Mouse (Mus musculus): ENCODE results near the gene Vmn1r188.
"Not testable (repeated sequence)": the region's sequence is repeated elsewhere in the genome, so short reads cannot be mapped to it uniquely, and the experiment has no call there.

Gene Vmn1r188

GRCm38 (mm10) chr13:22084140-22084539, at the start of gene Vmn1r188:
Vmn1r188 (plus strand) TSS chr13:22084440.
- not testable (repeated sequence) for DNase-seq (ENCODE audit: low read depth, low spot score)

GRCm38 (mm10) chr13:22034443-22035266, 49.6 kb upstream of the Vmn1r188 start:
- DNase-seq (ENCODE audit: low read depth, low spot score) = no peak

DNA sequence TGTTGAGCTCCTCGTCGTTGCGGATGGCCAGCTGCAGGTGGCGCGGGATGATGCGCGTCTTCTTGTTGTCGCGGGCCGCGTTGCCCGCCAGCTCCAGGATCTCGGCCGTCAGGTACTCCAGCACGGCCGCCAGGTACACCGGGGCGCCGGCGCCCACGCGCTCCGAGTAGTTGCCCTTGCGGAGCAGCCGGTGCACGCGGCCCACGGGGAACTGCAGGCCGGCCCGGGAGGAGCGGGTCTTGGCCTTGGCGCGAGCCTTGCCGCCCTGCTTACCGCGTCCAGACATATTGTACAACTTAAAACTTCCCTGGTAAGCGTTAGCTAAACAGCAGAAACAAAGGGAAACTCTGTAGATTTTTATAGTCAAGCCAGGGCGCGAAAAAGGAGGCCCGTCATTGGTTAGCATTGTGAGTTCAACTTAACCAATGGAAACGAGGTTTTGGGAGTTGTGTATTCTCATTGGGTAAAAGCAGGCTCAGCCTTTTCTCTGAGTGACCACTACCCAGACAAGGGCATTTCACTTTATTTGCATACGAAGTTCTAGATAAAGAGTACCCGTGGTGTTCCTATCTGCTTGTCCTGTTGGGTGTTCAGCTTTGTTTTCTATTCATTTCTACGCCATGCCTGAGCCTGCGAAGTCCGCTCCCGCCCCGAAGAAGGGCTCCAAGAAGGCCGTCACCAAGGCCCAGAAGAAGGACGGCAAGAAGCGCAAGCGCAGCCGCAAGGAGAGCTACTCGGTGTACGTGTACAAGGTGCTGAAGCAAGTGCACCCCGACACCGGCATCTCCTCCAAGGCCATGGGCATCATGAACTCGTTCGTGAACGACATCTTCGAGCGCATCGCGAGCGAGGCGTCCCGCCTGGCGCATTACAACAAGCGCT, 48.7 kb upstream of the Vmn1r188 start, which contains the start of the genes Hist1h2ah and Hist1h2bk:
Hist1h2ah (minus strand) TSS at position 302 of the 882 bp plus-strand sequence.
Hist1h2bk (plus strand) TSS at position 604 of the 882 bp plus-strand sequence.
- peak; percentile 95 for DNase-seq (ENCODE audit: low read depth, low spot score)

DNA sequence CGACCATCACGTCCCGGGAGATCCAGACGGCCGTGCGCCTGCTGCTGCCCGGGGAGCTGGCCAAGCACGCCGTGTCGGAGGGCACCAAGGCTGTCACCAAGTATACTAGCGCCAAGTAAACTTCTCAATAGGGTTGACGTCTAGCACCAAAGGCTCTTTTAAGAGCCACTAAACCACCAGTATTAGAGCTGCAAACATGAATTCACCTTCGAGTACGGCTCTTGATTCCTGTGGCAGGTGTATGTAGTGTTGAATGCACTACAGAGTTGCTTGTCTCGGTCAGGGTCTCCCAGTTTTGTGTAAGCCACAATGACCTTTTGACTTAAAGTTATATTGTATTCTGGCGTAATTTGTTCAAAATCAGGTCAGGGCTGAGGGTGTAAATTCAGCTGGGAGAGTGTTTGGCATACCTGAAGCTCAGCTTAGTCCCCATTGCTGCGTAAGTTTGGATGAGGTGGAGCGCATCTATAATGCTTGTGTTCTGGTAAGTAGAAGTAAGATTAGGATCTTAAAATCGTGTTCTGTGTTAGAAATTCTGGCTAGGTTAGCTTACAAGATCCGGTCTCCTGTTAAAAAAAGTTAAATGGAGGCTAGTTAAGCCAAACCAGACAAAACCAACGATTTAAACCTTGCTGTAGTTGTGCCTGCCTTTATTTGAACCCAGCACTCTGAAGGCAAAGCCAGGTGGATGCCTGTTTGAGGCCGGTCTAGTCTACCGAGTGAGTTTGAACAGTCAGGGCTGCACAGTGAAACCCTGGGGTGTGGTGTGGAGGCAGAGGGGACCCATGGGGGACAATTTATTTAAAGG, 47.9 kb upstream of the Vmn1r188 start:
- DNase-seq (ENCODE audit: low read depth, low spot score) = no peak

- no peak for DNase-seq (ENCODE audit: low read depth, low spot score)
Observed at GRCm38 (mm10) chr13:22036986-22037385, 47.3 kb upstream of the Vmn1r188 start.

- no peak for DNase-seq (ENCODE audit: low read depth, low spot score)
Observed at GRCm38 (mm10) chr13:22037415-22037814, 46.8 kb upstream of the Vmn1r188 start.

DNA sequence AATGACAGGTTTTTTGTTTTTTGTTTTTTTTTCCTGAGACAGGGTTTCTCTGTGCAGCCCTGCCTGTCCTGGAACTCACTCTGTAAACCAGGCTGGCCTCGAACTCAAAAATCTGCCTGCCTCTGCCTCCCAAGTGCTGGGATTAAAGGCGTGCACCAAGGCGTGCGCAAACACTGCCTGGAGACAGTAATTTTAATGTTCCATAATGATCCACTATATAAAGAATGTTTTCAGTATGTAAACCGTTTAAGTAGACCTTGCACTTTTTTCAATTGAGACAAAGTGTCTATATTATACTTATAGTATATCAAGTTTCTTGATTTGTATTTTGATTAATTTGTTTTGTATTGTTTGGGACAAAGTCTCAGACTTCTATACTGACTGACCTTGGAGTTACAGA, 44.9 kb upstream of the Vmn1r188 start:
- DNase-seq (ENCODE audit: low read depth, low spot score) = no peak

GRCm38 (mm10) chr13:22039951-22040463, 44.2 kb upstream of the Vmn1r188 start:
- no peak for DNase-seq (ENCODE audit: low read depth, low spot score)

DNA sequence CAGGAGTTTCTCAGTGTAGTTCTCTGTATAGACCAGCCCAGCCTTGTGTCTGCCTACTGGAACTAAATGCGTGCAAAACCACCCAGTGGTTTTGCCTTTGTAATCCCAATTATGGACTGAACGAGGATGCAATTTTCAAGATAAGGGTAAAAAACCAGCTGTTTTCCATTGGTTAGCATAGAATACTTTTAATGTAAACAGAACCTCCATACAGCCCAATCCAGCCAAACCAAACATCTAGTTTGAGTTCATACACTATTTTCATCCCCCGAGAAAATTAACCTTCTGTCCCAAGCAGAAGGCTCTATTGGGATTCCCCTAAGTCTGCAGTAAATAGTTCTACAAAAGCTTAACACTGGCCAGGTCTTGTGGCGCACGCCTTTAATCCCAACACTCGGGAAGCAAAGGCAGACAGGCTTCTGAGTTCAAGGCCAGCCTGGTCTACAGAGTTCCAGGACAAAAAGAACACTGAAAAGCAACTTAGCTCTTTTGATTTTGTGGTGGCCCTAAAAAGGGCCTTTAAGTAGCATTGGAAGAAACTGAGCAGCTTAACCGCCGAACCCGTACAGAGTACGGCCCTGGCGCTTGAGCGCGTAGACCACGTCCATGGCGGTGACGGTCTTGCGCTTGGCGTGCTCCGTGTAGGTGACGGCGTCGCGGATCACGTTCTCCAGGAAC, 43.6 kb upstream of the Vmn1r188 start:
- no peak for DNase-seq (ENCODE audit: low read depth, low spot score)

- DNase-seq (ENCODE audit: low read depth, low spot score) = peak; percentile 95
Observed at GRCm38 (mm10) chr13:22041142-22041536, 43.1 kb upstream of the Vmn1r188 start, which contains the start of gene Hist1h4i. Hist1h4i (minus strand) TSS chr13:22041362.

DNA sequence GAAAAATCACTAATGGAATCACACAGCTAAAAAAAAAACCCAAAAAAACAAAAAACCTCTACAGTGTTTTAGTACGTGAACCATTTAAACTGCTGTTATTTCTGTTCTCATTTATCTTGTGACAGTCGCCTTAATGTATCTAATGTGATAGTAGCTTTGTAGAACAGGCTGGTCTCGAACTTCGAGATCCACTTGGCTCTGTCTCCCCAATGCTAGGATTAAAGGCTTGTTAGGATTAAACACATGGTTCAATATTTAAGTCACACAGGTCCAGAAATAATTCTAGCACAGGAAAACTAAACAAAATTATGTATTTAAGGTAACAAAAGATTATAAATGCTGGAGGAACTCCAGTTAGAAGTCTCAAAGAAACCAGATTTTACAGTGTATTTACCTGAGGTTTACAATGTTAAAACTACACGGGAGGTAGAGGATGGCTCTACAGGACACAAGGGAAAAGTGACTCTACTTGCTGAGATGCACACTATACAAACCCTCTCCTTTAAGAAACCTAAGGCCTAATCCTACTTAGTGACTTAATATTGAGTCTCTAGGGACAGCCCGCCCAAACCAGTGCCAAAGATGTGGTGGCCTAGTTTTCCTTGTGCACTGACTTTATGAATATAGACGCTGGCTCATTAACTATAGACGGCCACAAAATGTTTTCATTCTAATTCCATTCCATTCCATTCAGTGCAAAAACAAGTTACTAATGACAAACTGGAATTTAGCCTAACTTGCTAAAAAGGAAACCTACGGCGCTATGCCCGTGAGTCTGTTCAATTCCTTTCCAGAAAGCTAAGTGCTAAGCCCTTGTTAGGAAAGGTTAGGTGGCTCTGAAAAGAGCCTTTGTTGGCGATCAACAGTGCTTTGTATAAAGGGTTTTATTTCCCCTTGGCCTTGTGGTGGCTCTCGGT, 42.3 kb upstream of the Vmn1r188 start:
- no peak for DNase-seq (ENCODE audit: low read depth, low spot score)

DNA sequence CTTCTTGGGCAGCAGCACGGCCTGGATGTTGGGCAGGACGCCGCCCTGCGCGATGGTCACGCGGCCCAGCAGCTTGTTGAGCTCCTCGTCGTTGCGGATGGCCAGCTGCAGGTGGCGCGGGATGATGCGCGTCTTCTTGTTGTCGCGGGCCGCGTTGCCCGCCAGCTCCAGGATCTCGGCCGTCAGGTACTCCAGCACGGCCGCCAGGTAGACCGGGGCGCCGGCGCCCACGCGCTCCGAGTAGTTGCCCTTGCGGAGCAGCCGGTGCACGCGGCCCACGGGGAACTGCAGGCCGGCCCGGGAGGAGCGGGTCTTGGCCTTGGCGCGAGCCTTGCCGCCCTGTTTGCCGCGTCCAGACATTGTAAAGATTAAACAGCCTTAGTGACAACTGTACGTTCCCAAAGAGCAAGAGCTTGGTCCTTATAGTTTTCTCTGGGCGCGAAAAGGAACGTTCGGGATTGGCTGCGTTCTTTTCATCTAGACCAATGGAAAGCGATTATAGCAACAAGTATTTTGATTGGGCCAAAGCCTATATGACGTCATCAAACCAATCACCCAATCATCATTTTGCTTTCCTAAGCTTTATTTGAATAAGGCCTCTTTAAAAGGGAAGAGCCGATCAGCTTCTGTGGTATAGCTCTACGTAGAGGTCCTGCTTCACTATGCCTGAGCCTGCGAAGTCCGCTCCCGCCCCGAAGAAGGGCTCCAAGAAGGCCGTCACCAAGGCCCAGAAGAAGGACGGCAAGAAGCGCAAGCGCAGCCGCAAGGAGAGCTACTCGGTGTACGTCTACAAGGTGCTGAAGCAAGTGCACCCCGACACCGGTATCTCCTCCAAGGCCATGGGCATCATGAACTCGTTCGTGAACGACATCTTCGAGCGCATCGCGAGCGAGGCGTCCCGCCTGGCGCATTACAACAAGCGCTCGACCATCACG, 41.4 kb upstream of the Vmn1r188 start, which contains the start of the genes Hist1h2ag and Hist1h2bj:
Hist1h2ag (minus strand) TSS at position 377 of the 935 bp plus-strand sequence.
Hist1h2bj (plus strand) TSS at position 647 of the 935 bp plus-strand sequence.
- peak; percentile 98 for DNase-seq (ENCODE audit: low read depth, low spot score)

DNA sequence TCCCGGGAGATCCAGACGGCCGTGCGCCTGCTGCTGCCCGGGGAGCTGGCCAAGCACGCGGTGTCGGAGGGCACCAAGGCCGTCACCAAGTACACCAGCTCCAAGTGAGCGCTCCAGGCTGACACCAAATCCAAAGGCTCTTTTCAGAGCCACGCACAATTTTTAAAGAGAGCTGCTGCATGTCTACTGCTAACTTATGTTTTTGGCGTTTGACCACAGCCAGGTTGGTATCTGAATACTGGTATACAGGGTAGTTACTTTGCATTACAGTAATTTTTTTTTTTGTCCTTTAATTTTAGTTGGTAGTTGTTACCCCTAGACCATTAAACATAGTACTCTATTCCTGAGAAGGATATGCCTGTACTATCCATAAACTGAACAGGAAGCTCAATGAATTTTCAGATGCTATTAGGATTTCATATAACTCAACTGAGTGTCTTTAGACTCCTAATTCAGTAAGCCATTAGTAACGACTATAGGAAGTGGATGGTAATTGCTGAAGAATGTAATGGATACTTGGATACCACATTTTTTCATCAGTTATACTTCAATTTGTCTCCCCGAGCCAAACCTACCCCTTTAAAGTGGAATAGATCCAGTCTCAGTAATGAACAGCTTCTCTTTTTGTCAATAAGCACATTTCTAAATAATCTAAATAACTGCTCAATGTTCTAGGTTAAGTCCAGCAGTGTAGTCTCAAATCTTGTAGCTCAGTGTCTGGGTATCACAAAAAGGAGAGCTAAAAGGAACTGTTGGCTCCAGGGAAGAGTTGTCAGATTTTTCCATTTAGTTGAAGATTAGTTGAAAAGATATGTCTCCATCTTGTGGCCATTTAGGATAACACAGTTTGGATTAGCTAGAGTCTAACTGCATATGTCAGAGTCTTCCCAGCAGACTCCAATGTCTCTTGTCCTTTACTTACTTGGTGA, 40.5 kb upstream of the Vmn1r188 start:
- no peak for DNase-seq (ENCODE audit: low read depth, low spot score)

GRCm38 (mm10) chr13:22044432-22045155, 39.6 kb upstream of the Vmn1r188 start:
- no peak for DNase-seq (ENCODE audit: low read depth, low spot score)

- DNase-seq (ENCODE audit: low read depth, low spot score) = no peak
Observed at GRCm38 (mm10) chr13:22045311-22045710, 38.9 kb upstream of the Vmn1r188 start.

GRCm38 (mm10) chr13:22049041-22049440, 35.2 kb upstream of the Vmn1r188 start:
- no peak for DNase-seq (ENCODE audit: low read depth, low spot score)

All from mesoderm, embryonic 11.5 days (tissue).